Comparison of ENCODE assay signal across 10 mouse cellular contexts in genomic region chr14:80039645-80040272, GRCm38 (mm10). TPM values are rescaled to one million over a fixed set of nuclear protein-coding genes. Genes with fewer than 3 reads are reported as not detected.
A peak's percentile ranks its signal among the peaks of the same experiment; 100 is the strongest.
DNase-seq lines count a peak whose midpoint lies in the region; ATAC-seq and TF ChIP-seq lines count a peak whose summit lies in the region.
"Had no signal": no experiment of that assay in that cellular context is flagged by ENCODE, and none has a peak within 500 bp of the region (broad histone marks: within the 10 kb centered on the region; RNA-seq: fewer than 3 reads in every experiment).

No protein-coding gene starts in this region.

- no peaks in the 10 kb centered on the region for H3K4me1 ChIP-seq in heart, embryonic 12.5 days (replicated peaks)
- H3K4me1 ChIP-seq in hindbrain, postnatal 0 days (ENCODE audit: insufficient read depth, low read length), result no peaks in the 10 kb centered on the region
- H3K4me1 ChIP-seq in midbrain, postnatal 0 days (ENCODE audit: insufficient read depth, low read length), result no peaks in the 10 kb centered on the region

- WGBS in heart, embryonic 12.5 days, result 53% methylated on average over 4 of the region's 4 CpGs
- 59% methylated on average over 4 of the region's 4 CpGs for WGBS in hindbrain, postnatal 0 days
- 55% methylated on average over 4 of the region's 4 CpGs for WGBS in midbrain, postnatal 0 days

- no peaks in the 10 kb centered on the region for H3K36me3 ChIP-seq in heart, embryonic 12.5 days
- no peaks in the 10 kb centered on the region for H3K36me3 ChIP-seq in hindbrain, postnatal 0 days (ENCODE audit: insufficient read depth, low read length)
- no peaks in the 10 kb centered on the region for H3K36me3 ChIP-seq in midbrain, postnatal 0 days (ENCODE audit: insufficient read depth, low read length)
- H3K36me3 ChIP-seq: heart, embryonic 13.5 days had no signal

- 0 out of 2 replicates have a peak, but pooled peaks have one; percentile 11 for TF ChIP-seq CTCF in hindbrain, postnatal 0 days (IDR thresholded peaks at IDR 0.05; ENCODE audit: low read depth)
- 0 out of 2 replicates have a peak, but pooled peaks have one; percentile 14 for TF ChIP-seq CTCF in midbrain, postnatal 0 days (IDR thresholded peaks at IDR 0.05)

- no peak overlapping the region for H3K4me3 ChIP-seq in heart, embryonic 12.5 days
- no peak overlapping the region for H3K4me3 ChIP-seq in hindbrain, postnatal 0 days (ENCODE audit: low read length)
- no peak overlapping the region for H3K4me3 ChIP-seq in midbrain, postnatal 0 days (ENCODE audit: low read depth, low read length)
- H3K4me3 ChIP-seq: heart, embryonic 13.5 days had no signal

- no peak for DNase-seq in heart, adult 8-10 months (ENCODE audit: low spot score)
- peak; percentile 31 for DNase-seq in brain, adult 2 months (ENCODE audit: low read depth, low spot score)
- peak; percentile 59 for DNase-seq in hindbrain, postnatal 0 days (ENCODE audit: low spot score)
- DNase-seq in midbrain, postnatal 0 days (ENCODE audit: low spot score), result peak; percentile 49
- no peak for DNase-seq in T-cell, adult 2 months (ENCODE audit: low spot score)
- no peak for DNase-seq in urinary bladder, adult 2 months (ENCODE audit: low spot score)
- DNase-seq in right cerebral cortex, postnatal 25 days, result no peak
- DNase-seq: lung, postnatal 4 days had no signal

- no peaks in the 10 kb centered on the region for H3K27me3 ChIP-seq in heart, embryonic 12.5 days (replicated peaks)
- no peaks in the 10 kb centered on the region for H3K27me3 ChIP-seq in hindbrain, postnatal 0 days (ENCODE audit: insufficient read depth, low read length)
- no peaks in the 10 kb centered on the region for H3K27me3 ChIP-seq in midbrain, postnatal 0 days (ENCODE audit: insufficient read depth, low read length)
- H3K27me3 ChIP-seq: heart, embryonic 13.5 days had no signal

- H3K4me2 ChIP-seq in heart, embryonic 12.5 days, result no peak overlapping the region
- no peak overlapping the region for H3K4me2 ChIP-seq in hindbrain, postnatal 0 days (ENCODE audit: low read depth, low read length)
- no peak overlapping the region for H3K4me2 ChIP-seq in midbrain, postnatal 0 days (ENCODE audit: low read depth, low read length, poor library complexity, severe bottlenecking)
- H3K4me2 ChIP-seq: heart, embryonic 13.5 days had no signal

- no peaks in the 10 kb centered on the region for H3K9me3 ChIP-seq in heart, embryonic 12.5 days (replicated peaks)
- no peaks in the 10 kb centered on the region for H3K9me3 ChIP-seq in hindbrain, postnatal 0 days (ENCODE audit: low read length)
- no peaks in the 10 kb centered on the region for H3K9me3 ChIP-seq in midbrain, postnatal 0 days (ENCODE audit: low read length)
- H3K9me3 ChIP-seq: heart, embryonic 13.5 days had no signal

- H3K9ac ChIP-seq in heart, embryonic 12.5 days, result no peak overlapping the region
- no peak overlapping the region for H3K9ac ChIP-seq in hindbrain, postnatal 0 days (replicated peaks; ENCODE audit: low read length)
- no peak overlapping the region for H3K9ac ChIP-seq in midbrain, postnatal 0 days (replicated peaks; ENCODE audit: low read length, poor library complexity, severe bottlenecking)
- H3K9ac ChIP-seq: heart, embryonic 13.5 days had no signal

- 0 out of 2 replicates have a peak, but pooled peaks have one; percentile 45 for ATAC-seq in heart, embryonic 12.5 days (ENCODE audit: insufficient number of reproducible peaks, low FRiP score)
- ATAC-seq in hindbrain, postnatal 0 days, result no peak
- no peak for ATAC-seq in midbrain, postnatal 0 days (ENCODE audit: low FRiP score)

- H3K27ac ChIP-seq in heart, embryonic 12.5 days (ENCODE audit: poor library complexity, severe bottlenecking), result no peak overlapping the region
- H3K27ac ChIP-seq in hindbrain, postnatal 0 days, result no peak overlapping the region
- no peak overlapping the region for H3K27ac ChIP-seq in midbrain, postnatal 0 days (ENCODE audit: low read depth, low read length)
- H3K27ac ChIP-seq: heart, embryonic 13.5 days had no signal

RNA-seq across cellular contexts. Expression of gene Olfm4, which starts 55.9 kb away (rescaled TPM):
- 0.18 and 0.21 TPM in 2 replicates for polyA plus RNA-seq in heart, embryonic 12.5 days (2016; fragmentation: Nextera tagmentation; extraction: Ambion mirVana)
- not detected for total RNA-seq in heart, adult 8-10 months (2022)
- 0.68 and 1.2 TPM in 2 replicates for total RNA-seq in hindbrain, postnatal 0 days (2014; rRNA removed)
- polyA plus RNA-seq in hindbrain, postnatal 0 days (2015; fragmentation: Nextera tagmentation; extraction: Ambion mirVana), result 1.2 and 1.5 TPM in 2 replicates
- total RNA-seq in midbrain, postnatal 0 days (2014; rRNA removed), result 0.77 and 1.5 TPM in 2 replicates
- 1.1 and 1.3 TPM in 2 replicates for polyA plus RNA-seq in midbrain, postnatal 0 days (2015; fragmentation: Nextera tagmentation; extraction: Ambion mirVana)
- 0.03 TPM in 1 of 2 replicates, not detected in the other for polyA plus RNA-seq in urinary bladder, adult 2 months (2012; rRNA removed)

Comparison
In these comparisons a context has a peak if more than half of its experiments do, and no peak if none do; other contexts are left out.
1. DNase-seq: peak in brain, adult 2 months (single experiment), hindbrain, postnatal 0 days (single experiment) and midbrain, postnatal 0 days (single experiment); none in heart, adult 8-10 months (single experiment), T-cell, adult 2 months (single experiment), urinary bladder, adult 2 months (single experiment) and right cerebral cortex, postnatal 25 days (single experiment).